Mouse (Mus musculus): ENCODE data around the gene Palmd.

- no peak for TF ChIP-seq CTCF (IDR thresholded peaks at IDR 0.05; ENCODE audit: low read depth)
- TF ChIP-seq EP300 (IDR thresholded peaks at IDR 0.05; ENCODE audit: low read depth): no peak
Measured at GRCm38 (mm10) chr3:116941559-116942117, 27.1 kb downstream of the Palmd start.
